Mouse (Mus musculus): ENCODE measurements at regions not wholly inside any gene's neighbourhood (a gene's known extent, or its start where the extent isn't known, plus 50 kb on each side); places are given as distances from the start of the nearest gene placed in this dataset.

- peak in 1 of 2 experiments; percentile 4 for DNase-seq (ENCODE audit: extremely low spot score in 1 of 2, low spot score in 1 of 2)
Measured at GRCm38 (mm10) chr3:159282594-159282993, 212.6 kb upstream of the Depdc1a start.

GRCm38 (mm10) chr3:159317471-159317870 lies 177.8 kb upstream of the Depdc1a start:
- DNase-seq (ENCODE audit: extremely low spot score in 1 of 2, low spot score in 1 of 2): no peak

GRCm38 (mm10) chr3:159348053-159348452 lies 147.2 kb upstream of the Depdc1a start:
- DNase-seq (ENCODE audit: extremely low spot score in 1 of 2, low spot score in 1 of 2): no peak

GRCm38 (mm10) chr3:159353730-159354129 lies 141.5 kb upstream of the Depdc1a start:
- no peak for DNase-seq (ENCODE audit: extremely low spot score in 1 of 2, low spot score in 1 of 2)

GRCm38 (mm10) chr3:159373177-159373576 lies 122.1 kb upstream of the Depdc1a start:
- no peak for DNase-seq (ENCODE audit: extremely low spot score in 1 of 2, low spot score in 1 of 2)

All from layer of hippocampus, postnatal 25 days (tissue).